Mouse (Mus musculus) stomach, embryonic 14.5 days (tissue): ENCODE data around the gene Ibsp. TPM values are rescaled to one million over a fixed set of nuclear protein-coding genes. Genes with fewer than 3 reads are reported as not detected.

ENCODE experiments used
- ATAC-seq: fragments of 200-750 bp; cut with Nextera tagmentation; 2 replicates; pipeline ENCODE4 v1.8.0; 2017; ENCODE audit warnings: low read depth, moderate TSS enrichment; ENCODE audit not compliant: insufficient number of reproducible peaks, insufficient read depth, low FRiP score
- H3K27ac ChIP-seq: fragments of 300-500 bp; sonication (generic); 2 replicates; pipeline ENCODE4 v1.5.1; 2014; ENCODE audit warnings: mild to moderate bottlenecking, low read length, moderate library complexity, mixed read lengths
- H3K27me3 ChIP-seq: fragments of 300-500 bp; sonication (generic); 2 replicates; pipeline ENCODE4 v1.6.1; 2014; ENCODE audit warnings: low read length, control low read depth, mixed read lengths; ENCODE audit not compliant: control insufficient read depth, insufficient read depth
- H3K36me3 ChIP-seq: fragments of 300-500 bp; sonication (generic); 2 replicates; pipeline ENCODE4 v1.6.1; 2014; ENCODE audit warnings: mild to moderate bottlenecking, control low read depth, low read length, moderate library complexity, mixed read lengths; ENCODE audit not compliant: control insufficient read depth, insufficient read depth
- H3K4me1 ChIP-seq: fragments of 300-500 bp; sonication (generic); 2 replicates; pipeline ENCODE4 v1.6.1; 2014; ENCODE audit warnings: low read length, control low read depth, mixed read lengths; ENCODE audit not compliant: control insufficient read depth, insufficient read depth
- H3K4me2 ChIP-seq: fragments of 300-500 bp; sonication (generic); replicated peaks from 2 replicates; pipeline ENCODE4 v1.6.1; 2014; ENCODE audit warnings: low read depth, low read length, control low read depth
- H3K4me3 ChIP-seq: fragments of 300-500 bp; sonication (generic); 2 replicates; pipeline ENCODE4 v1.5.1; 2014; ENCODE audit warnings: low read depth, low read length, control low read depth
- H3K9ac ChIP-seq: fragments of 300-500 bp; sonication (generic); replicated peaks from 2 replicates; pipeline ENCODE4 v1.6.1; 2014; ENCODE audit warnings: low read depth, mild to moderate bottlenecking, control low read depth, low read length, moderate library complexity, mixed read lengths
- H3K9me3 ChIP-seq: fragments of 300-500 bp; sonication (generic); 2 replicates; pipeline ENCODE4 v1.6.1; 2016; ENCODE audit warnings: low read depth, low read length, control low read depth; ENCODE audit not compliant: control insufficient read depth
- WGBS: fragments of 180-500 bp; shearing (Covaris S2); extraction: QIAGEN DNeasy Blood & Tissue Kit; methylation state at CpG from one replicate; pipeline ENCODE4 v1.1.7; 2014; 5-methylcytosine and 5-hydroxymethylcytosine counted together
- microRNA-seq: library from miRNA; unstranded; fragments of <30 nt; microRNA quantifications from one replicate; pipeline ENCODE4, GENCODE M21; 2016
- polyA plus RNA-seq: library from polyadenylated mRNA; unstranded; fragments of >200 nt; fragmentation: Nextera tagmentation; extraction: Ambion mirVana; gene quantifications from 2 replicates; pipeline ENCODE4 v1.2.1, GENCODE M21; 2014

The Ibsp gene
- polyA plus RNA-seq, 1 experiment from 2014 or later, result 0.12 TPM

DNA sequence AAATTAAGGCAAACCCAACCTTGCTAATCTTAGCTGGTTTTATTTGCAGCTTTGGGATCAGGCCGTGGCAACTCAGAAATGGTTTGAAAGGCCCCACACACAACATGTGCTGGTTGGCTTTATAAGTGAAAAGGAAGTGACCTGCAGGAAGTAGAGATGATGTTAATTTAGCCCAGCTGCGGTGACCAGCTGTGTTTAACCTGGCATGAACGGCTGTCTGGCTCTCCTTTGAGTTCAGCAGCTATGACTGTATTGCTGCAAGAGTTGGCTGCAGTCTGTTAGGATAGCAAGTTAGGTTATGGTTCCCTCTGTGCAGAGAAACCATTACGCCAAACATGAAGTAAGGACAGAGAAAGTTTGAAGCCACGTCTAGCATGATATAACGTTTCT, 46.3 kb downstream of the Ibsp start:
- H3K9me3 ChIP-seq, result no peaks in the 10 kb centered on the region
- H3K36me3 ChIP-seq, result no peaks in the 10 kb centered on the region
- no peaks in the 10 kb centered on the region for H3K4me1 ChIP-seq
- no peaks in the 10 kb centered on the region for H3K27me3 ChIP-seq
- H3K4me3 ChIP-seq, result no peak overlapping the region
- H3K4me2 ChIP-seq, result no peak overlapping the region
- 76% methylated on average over 6 of the region's 6 CpGs for WGBS
- no peak overlapping the region for H3K9ac ChIP-seq
- ATAC-seq, result no peak
- H3K27ac ChIP-seq, result no peak overlapping the region

DNA sequence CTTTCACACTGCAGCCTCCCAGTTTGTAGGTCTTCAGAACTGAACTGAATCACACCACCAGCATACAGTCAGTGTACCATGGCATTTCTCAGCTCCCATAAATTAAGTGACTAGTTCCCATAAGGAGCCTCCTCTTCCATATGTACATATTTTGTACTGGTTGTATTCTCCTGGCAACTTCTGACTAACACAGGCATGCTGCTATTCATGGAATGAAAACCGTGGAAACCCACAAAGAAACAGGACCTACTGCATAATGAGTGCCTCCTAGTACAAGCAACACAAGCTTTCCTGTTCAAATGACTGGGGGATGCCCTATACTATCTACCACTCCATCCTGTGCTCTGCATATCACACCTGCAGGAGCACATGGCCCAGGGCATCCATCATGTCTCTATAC, 52.1 kb downstream of the Ibsp start:
- no peak overlapping the region for H3K27ac ChIP-seq
- H3K9ac ChIP-seq, result no peak overlapping the region
- H3K36me3 ChIP-seq, result no peaks in the 10 kb centered on the region
- no peaks in the 10 kb centered on the region for H3K4me1 ChIP-seq
- no peak overlapping the region for H3K4me3 ChIP-seq
- 91% methylated on average over 1 of the region's 1 CpGs for WGBS
- H3K27me3 ChIP-seq, result no peaks in the 10 kb centered on the region
- no peaks in the 10 kb centered on the region for H3K9me3 ChIP-seq
- no peak for ATAC-seq
- H3K4me2 ChIP-seq, result no peak overlapping the region

DNA sequence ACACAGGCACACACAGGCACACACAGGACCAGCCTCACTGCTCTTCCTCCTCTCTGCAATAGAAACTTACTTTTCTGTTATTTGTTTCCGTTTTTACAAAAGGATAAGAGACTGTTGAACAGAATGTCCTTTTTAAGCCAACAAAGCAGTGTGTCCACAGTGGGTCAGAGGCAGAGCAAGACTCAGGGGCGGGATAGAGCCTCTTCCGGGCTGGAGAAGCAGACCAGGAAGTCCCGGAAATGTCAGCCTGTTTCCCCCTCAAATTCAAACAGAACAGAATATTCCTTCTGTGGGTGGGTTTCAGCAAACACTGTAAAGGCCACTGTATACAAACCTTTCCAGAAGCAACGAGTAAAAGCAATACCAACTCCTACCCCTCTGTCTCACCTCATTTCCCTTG, 52.9 kb downstream of the Ibsp start:
- Histone ChIP-seq H3K9me3 (no peaks in the 10 kb centered on the region), H3K27me3 (no peaks in the 10 kb centered on the region), H3K27ac (no peak overlapping the region), H3K4me1 (no peaks in the 10 kb centered on the region), H3K9ac (no peak overlapping the region), H3K36me3 (no peaks in the 10 kb centered on the region), H3K4me2 (no peak overlapping the region), H3K4me3 (no peak overlapping the region)
- WGBS, result 56% methylated on average over 5 of the region's 5 CpGs
- ATAC-seq, result no peak

DNA sequence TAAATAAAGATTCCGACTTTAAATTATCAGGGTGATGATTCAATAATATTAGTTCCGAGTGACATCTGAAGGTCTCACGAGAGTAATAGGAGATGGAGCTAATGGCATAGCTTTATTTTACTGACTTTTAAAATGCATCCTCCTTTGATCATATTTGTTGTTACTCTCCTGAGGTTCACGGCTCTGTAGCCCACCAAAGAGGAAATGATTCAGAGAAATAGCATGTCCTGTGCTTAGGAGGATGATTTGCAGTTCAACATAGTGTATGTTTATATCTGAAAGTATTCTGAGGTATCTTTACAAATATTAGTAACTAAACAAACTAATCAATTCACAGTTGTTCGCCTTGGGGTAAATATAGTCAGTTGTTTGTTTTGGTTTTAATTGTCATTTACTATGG, 58.6 kb downstream of the Ibsp start:
- H3K4me1 ChIP-seq, result no peaks in the 10 kb centered on the region
- H3K27ac ChIP-seq, result no peak overlapping the region
- 73% methylated on average over 5 of the region's 5 CpGs for WGBS
- no peaks in the 10 kb centered on the region for H3K9me3 ChIP-seq
- no peaks in the 10 kb centered on the region for H3K27me3 ChIP-seq
- H3K4me3 ChIP-seq, result no peak overlapping the region
- H3K4me2 ChIP-seq, result no peak overlapping the region
- no peaks in the 10 kb centered on the region for H3K36me3 ChIP-seq
- no peak for ATAC-seq
- no peak overlapping the region for H3K9ac ChIP-seq

DNA sequence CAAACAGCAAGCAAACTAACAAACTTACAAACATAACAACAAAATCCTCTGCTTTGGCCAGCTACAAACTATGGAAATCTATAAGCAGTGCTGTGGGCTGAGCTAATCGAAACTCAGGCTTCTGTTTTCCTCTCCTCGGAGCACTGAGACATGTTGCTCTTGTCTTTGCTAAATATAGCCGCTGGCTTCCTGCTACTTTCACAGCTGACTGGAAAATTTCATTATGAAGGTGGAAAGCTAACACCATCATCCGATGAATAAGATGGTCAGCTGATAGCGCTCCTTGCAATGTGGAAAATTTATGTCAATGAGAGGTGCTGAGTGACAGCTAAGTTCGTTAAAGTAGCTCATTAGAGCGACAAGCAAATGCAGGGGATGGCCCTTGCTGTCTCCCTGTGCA, 59.6 kb downstream of the Ibsp start:
- Histone ChIP-seq H3K36me3 (no peaks in the 10 kb centered on the region), H3K4me2 (no peak overlapping the region), H3K27ac (no peak overlapping the region), H3K4me3 (no peak overlapping the region), H3K4me1 (no peaks in the 10 kb centered on the region), H3K27me3 (no peaks in the 10 kb centered on the region), H3K9me3 (no peaks in the 10 kb centered on the region), H3K9ac (no peak overlapping the region)
- WGBS, result 60% methylated on average over 7 of the region's 7 CpGs
- no peak for ATAC-seq

DNA sequence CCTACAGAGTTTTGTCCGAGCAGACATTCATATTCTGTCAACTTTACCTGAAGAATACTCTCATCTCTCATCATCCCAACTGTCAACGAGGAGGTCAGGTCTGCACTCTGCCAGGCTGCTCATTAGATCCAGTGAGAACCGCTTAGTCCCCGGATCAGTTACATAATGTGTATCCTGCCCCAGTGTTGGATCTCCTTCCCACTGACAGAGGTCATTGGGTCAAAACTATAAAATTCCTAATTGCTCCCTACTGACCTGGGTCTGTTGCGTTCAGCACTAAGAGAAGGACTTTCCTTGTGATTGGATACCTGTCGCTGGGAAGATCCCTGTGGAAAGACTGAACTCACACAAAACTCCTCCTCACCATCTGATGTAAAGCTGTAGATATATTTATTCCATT, 60.3 kb downstream of the Ibsp start:
- ATAC-seq, result no peak
- no peak overlapping the region for H3K4me2 ChIP-seq

More for the DNA sequence above, 60.3 kb downstream of the Ibsp start:
- Histone ChIP-seq H3K27me3 (no peaks in the 10 kb centered on the region), H3K36me3 (no peaks in the 10 kb centered on the region), H3K4me1 (no peaks in the 10 kb centered on the region), H3K27ac (no peak overlapping the region), H3K4me3 (no peak overlapping the region), H3K9ac (no peak overlapping the region), H3K9me3 (no peaks in the 10 kb centered on the region)
- 42% methylated on average over 6 of the region's 6 CpGs for WGBS

Small RNA genes lying within 50 kb of the gene (microRNA-seq; reads per million reads assigned to microRNA genes)
- gene Gm23616, result not detected

Other genes with a start within 250 kb of the Ibsp start
- 1.3 TPM in 1 of 2 replicates, not detected in the other for gene Gm17660, start 221.6 kb upstream of the Ibsp start, polyA plus RNA-seq
- gene Sparcl1, start 185.4 kb upstream of the Ibsp start, polyA plus RNA-seq, result 300 and 320 TPM in 2 replicates
- gene Dspp, start 128.5 kb upstream of the Ibsp start, polyA plus RNA-seq, result not detected in 2 replicates
- gene Dmp1, start 96.6 kb upstream of the Ibsp start, polyA plus RNA-seq, result 0.68 and 0.70 TPM in 2 replicates
- not detected in 2 replicates for gene Mepe, start 26.2 kb downstream of the Ibsp start, polyA plus RNA-seq
- 8.2 and 78.1 TPM in 2 replicates for gene Spp1, start 135.9 kb downstream of the Ibsp start, polyA plus RNA-seq
- 29.2 and 29.6 TPM in 2 replicates for gene Pkd2, start 160.3 kb downstream of the Ibsp start, polyA plus RNA-seq
- 16.6 and 17.2 TPM in 2 replicates for gene BC005561, start 209.2 kb downstream of the Ibsp start, polyA plus RNA-seq